Mouse (Mus musculus) forebrain, embryonic 16.5 days (tissue): ENCODE measurements around the gene Ano10. TPM values are rescaled to one million over a fixed set of nuclear protein-coding genes. Genes with fewer than 3 reads are reported as not detected.

ENCODE experiments used
- ATAC-seq: fragments of 200-750 bp; cut with Nextera tagmentation; 2 replicates; pipeline ENCODE4 v1.8.0; 2017; ENCODE audit warnings: mild to moderate bottlenecking, moderate library complexity
- H3K27ac ChIP-seq: fragments of 300-500 bp; sonication (generic); 2 replicates; pipeline ENCODE4 v1.5.1; 2014; ENCODE audit warnings: low read length, control low read depth
- H3K27me3 ChIP-seq: fragments of 300-500 bp; sonication (generic); replicated peaks from 2 replicates; pipeline ENCODE4 v1.6.1; 2014; ENCODE audit warnings: low read length; ENCODE audit not compliant: control insufficient read depth, insufficient read depth
- H3K36me3 ChIP-seq: fragments of 300-500 bp; sonication (generic); 2 replicates; pipeline ENCODE4 v1.6.1; 2014; ENCODE audit not compliant: control insufficient read depth, insufficient read depth
- H3K4me1 ChIP-seq: fragments of 300-500 bp; sonication (generic); replicated peaks from 2 replicates; pipeline ENCODE4 v1.6.1; 2014; ENCODE audit warnings: low read length; ENCODE audit not compliant: control insufficient read depth, insufficient read depth
- H3K4me2 ChIP-seq: fragments of 300-500 bp; sonication (generic); 2 replicates; pipeline ENCODE4 v1.6.1; 2014; ENCODE audit warnings: mild to moderate bottlenecking, low read length, control low read depth
- H3K4me3 ChIP-seq: fragments of 300-500 bp; sonication (generic); replicated peaks from 2 replicates; pipeline ENCODE4 v1.5.1; 2014; ENCODE audit warnings: mild to moderate bottlenecking, low read length, control low read depth
- H3K9ac ChIP-seq: fragments of 300-500 bp; sonication (generic); replicated peaks from 2 replicates; pipeline ENCODE4 v1.6.1; 2014; ENCODE audit warnings: low read depth, low read length, control low read depth
- H3K9me3 ChIP-seq: fragments of 300-500 bp; sonication (generic); 2 replicates; pipeline ENCODE4 v1.6.1; 2016; ENCODE audit warnings: low read length; ENCODE audit not compliant: control insufficient read depth
- WGBS: fragments of 180-500 bp; shearing (Covaris S2); extraction: QIAGEN DNeasy Blood & Tissue Kit; methylation state at CpG from one replicate; pipeline ENCODE4 v1.1.7; 2014; 5-methylcytosine and 5-hydroxymethylcytosine counted together
- polyA plus RNA-seq: library from polyadenylated mRNA; unstranded; fragments of >200 nt; fragmentation: Nextera tagmentation; extraction: Ambion mirVana; gene quantifications from 2 replicates; pipeline ENCODE4 v1.2.1, GENCODE M21; 2015

Gene Ano10
- polyA plus RNA-seq, 1 experiment from 2014 or later = 35.0 TPM

DNA sequence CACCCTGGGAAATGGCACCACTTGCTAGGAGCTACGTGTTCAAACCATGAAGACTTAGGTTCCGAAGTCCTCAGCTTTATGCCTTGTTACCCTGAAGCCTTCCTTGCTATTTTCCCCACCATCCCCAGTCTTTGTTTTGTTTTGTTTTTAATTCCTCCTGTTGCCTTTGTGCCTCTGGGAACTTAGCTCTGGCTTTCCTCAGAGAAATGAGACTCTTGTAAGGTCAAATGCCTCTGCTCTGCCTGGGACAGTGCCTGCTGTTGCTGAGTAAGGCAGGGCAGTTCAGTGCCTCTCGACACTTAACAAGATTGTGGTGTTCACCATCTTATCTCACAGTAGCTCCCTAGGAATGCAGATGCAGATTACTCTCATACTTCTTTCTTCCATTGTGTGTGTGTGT, 140.8 kb downstream of the Ano10 start:
- Histone ChIP-seq H3K36me3 (peaks cover 2% of the 10 kb centered on the region; the same call in 1 of the 2 replicates), H3K27me3 (no peaks in the 10 kb centered on the region)

GRCm38 (mm10) chr9:122152501-122152900, 141.7 kb downstream of the Ano10 start:
- H3K4me1 ChIP-seq = no peaks in the 10 kb centered on the region
- H3K27me3 ChIP-seq = no peaks in the 10 kb centered on the region
- no peak overlapping the region for H3K4me3 ChIP-seq
- H3K36me3 ChIP-seq = no peaks in the 10 kb centered on the region; the same call in 1 of the 2 replicates
- H3K9ac ChIP-seq = no peak overlapping the region
- no peak overlapping the region for H3K4me2 ChIP-seq
- no peaks in the 10 kb centered on the region for H3K9me3 ChIP-seq
- no peak for ATAC-seq
- WGBS = 94% methylated on average over 1 of the region's 1 CpGs
- H3K27ac ChIP-seq = no peak overlapping the region

More for the DNA sequence above, 140.8 kb downstream of the Ano10 start:
- no peak for ATAC-seq
- H3K4me2 ChIP-seq = no peak overlapping the region
- no peak overlapping the region for H3K27ac ChIP-seq
- no peak overlapping the region for H3K9ac ChIP-seq
- no peak overlapping the region for H3K4me3 ChIP-seq
- H3K4me1 ChIP-seq = no peaks in the 10 kb centered on the region
- 84% methylated on average over 3 of the region's 3 CpGs for WGBS
- no peaks in the 10 kb centered on the region for H3K9me3 ChIP-seq

DNA sequence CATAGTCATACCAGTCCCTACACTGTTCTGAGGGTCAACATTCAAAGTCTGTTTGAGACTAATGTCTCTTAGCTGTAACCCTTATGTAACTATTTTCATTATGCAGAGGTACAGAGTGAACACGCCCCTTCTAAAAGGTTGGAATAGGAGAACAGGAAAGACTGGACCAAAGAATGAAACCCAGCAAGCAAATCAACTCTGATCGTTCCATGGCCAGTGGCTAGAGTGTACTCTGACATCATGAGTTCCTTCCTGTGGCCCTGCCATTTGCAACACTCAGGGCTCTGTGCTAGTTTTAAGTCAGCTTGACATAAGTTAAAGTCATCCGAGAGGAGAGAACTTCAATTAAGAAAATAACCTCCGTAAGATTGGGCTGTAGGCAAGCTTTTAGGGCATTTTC, 142.2 kb downstream of the Ano10 start:
- ATAC-seq = no peak
- WGBS = 93% methylated on average over 4 of the region's 4 CpGs
- no peaks in the 10 kb centered on the region for H3K9me3 ChIP-seq

GRCm38 (mm10) chr9:122149997-122150826, 144.0 kb downstream of the Ano10 start:
- no peak for ATAC-seq
- no peaks in the 10 kb centered on the region for H3K36me3 ChIP-seq
- no peaks in the 10 kb centered on the region for H3K9me3 ChIP-seq
- H3K4me3 ChIP-seq = no peak overlapping the region
- H3K27ac ChIP-seq = no peak overlapping the region
- no peak overlapping the region for H3K9ac ChIP-seq
- 90% methylated on average over 9 of the region's 9 CpGs for WGBS
- H3K4me1 ChIP-seq = peaks cover 2% of the 10 kb centered on the region; the same call in 1 of the 2 replicates
- no peaks in the 10 kb centered on the region for H3K27me3 ChIP-seq
- no peak overlapping the region for H3K4me2 ChIP-seq

More for the DNA sequence above, 142.2 kb downstream of the Ano10 start:
- H3K27ac ChIP-seq = no peak overlapping the region
- H3K9ac ChIP-seq = no peak overlapping the region
- no peaks in the 10 kb centered on the region for H3K4me1 ChIP-seq
- H3K36me3 ChIP-seq = no peaks in the 10 kb centered on the region
- H3K4me2 ChIP-seq = no peak overlapping the region
- no peak overlapping the region for H3K4me3 ChIP-seq
- H3K27me3 ChIP-seq = no peaks in the 10 kb centered on the region

DNA sequence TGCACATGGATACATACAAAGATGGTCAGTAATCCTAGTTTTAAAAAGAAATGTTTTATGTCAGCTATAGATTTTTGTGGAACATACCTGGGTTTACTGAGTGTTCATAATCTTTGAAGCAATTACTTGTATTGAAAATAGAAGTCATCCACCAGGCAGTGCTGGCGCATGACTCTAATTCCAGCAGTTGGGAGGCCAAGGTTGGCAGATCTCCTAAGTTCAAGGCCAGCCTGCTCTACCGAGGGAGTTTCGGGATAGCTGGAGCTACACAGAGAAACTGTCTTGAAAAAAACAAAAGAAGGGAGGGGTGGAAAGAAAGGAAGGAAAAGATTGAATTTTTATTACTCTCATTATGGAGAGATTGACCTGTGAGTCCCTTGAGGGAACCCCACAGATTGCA, 145.9 kb downstream of the Ano10 start:
- 85% methylated on average over 3 of the region's 3 CpGs for WGBS
- H3K4me3 ChIP-seq = no peak overlapping the region
- no peak overlapping the region for H3K9ac ChIP-seq
- no peak for ATAC-seq
- peaks cover 7% of the 10 kb centered on the region; the same call in 1 of the 2 replicates for H3K36me3 ChIP-seq
- H3K4me1 ChIP-seq = peaks cover 2% of the 10 kb centered on the region; the same call in 1 of the 2 replicates
- no peaks in the 10 kb centered on the region for H3K27me3 ChIP-seq
- H3K27ac ChIP-seq = no peak overlapping the region
- no peaks in the 10 kb centered on the region for H3K9me3 ChIP-seq
- no peak overlapping the region for H3K4me2 ChIP-seq

GRCm38 (mm10) chr9:122146124-122146870, 147.9 kb downstream of the Ano10 start:
- WGBS = 85% methylated on average over 4 of the region's 4 CpGs
- no peak overlapping the region for H3K4me2 ChIP-seq
- no peak overlapping the region for H3K9ac ChIP-seq
- no peaks in the 10 kb centered on the region for H3K9me3 ChIP-seq
- H3K27me3 ChIP-seq = no peaks in the 10 kb centered on the region
- no peak overlapping the region for H3K4me3 ChIP-seq
- H3K27ac ChIP-seq = no peak overlapping the region
- no peak for ATAC-seq
- H3K4me1 ChIP-seq = peaks cover 2% of the 10 kb centered on the region; the same call in 1 of the 2 replicates
- peaks cover 7% of the 10 kb centered on the region; the same call in 1 of the 2 replicates for H3K36me3 ChIP-seq

GRCm38 (mm10) chr9:122145677-122146076, 148.5 kb downstream of the Ano10 start:
- no peak for ATAC-seq

GRCm38 (mm10) chr9:122144776-122145175, 149.4 kb downstream of the Ano10 start:
- H3K4me3 ChIP-seq = no peak overlapping the region
- H3K36me3 ChIP-seq = peaks cover 7% of the 10 kb centered on the region; the same call in 1 of the 2 replicates
- no peaks in the 10 kb centered on the region for H3K27me3 ChIP-seq
- no peaks in the 10 kb centered on the region for H3K9me3 ChIP-seq
- ATAC-seq = no peak
- no peak overlapping the region for H3K4me2 ChIP-seq
- no peak overlapping the region for H3K9ac ChIP-seq
- 96% methylated on average over 3 of the region's 3 CpGs for WGBS
- no peak overlapping the region for H3K27ac ChIP-seq
- H3K4me1 ChIP-seq = peaks cover 2% of the 10 kb centered on the region; the same call in 1 of the 2 replicates

More at GRCm38 (mm10) chr9:122145677-122146076, 148.5 kb downstream of the Ano10 start:
- H3K27me3 ChIP-seq = no peaks in the 10 kb centered on the region
- peaks cover 2% of the 10 kb centered on the region; the same call in 1 of the 2 replicates for H3K4me1 ChIP-seq
- no peak overlapping the region for H3K9ac ChIP-seq
- no peaks in the 10 kb centered on the region for H3K9me3 ChIP-seq
- H3K4me3 ChIP-seq = no peak overlapping the region
- H3K36me3 ChIP-seq = peaks cover 7% of the 10 kb centered on the region; the same call in 1 of the 2 replicates
- H3K4me2 ChIP-seq = no peak overlapping the region
- no peak overlapping the region for H3K27ac ChIP-seq

DNA sequence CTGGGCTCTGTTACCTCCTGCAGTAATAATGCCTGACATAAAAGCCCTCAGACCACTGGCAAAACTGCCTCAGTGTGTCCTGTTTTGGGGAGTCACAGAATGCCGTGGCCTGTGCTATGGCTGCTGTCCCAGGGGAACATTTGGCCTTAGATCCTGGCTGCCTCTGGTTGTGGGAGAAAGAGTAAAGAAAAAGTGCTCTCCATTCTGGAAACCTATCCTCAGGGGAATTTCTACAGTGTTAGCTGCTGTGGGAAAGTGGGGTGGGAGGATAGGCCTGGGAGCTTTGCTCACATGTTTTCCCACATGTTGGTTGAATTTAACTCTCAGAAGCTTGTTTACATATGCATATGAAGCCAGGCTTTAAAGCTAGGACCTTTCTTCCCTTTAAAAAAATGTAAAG, 151.0 kb downstream of the Ano10 start:
- Histone ChIP-seq H3K27me3 (no peaks in the 10 kb centered on the region), H3K4me2 (no peak overlapping the region), H3K9me3 (no peaks in the 10 kb centered on the region), H3K4me3 (no peak overlapping the region), H3K36me3 (peaks cover 9% of the 10 kb centered on the region; the same call in 1 of the 2 replicates), H3K4me1 (peaks cover 2% of the 10 kb centered on the region; the same call in 1 of the 2 replicates), H3K9ac (no peak overlapping the region), H3K27ac (no peak overlapping the region)
- 81% methylated on average over 1 of the region's 1 CpGs for WGBS
- no peak for ATAC-seq
